Mouse (Mus musculus) brain, embryonic 14.5 days (tissue): ENCODE measurements around the gene Fgf15.

ENCODE experiments used
- CTCF ChIP-seq: fragments of 200-500 bp; IDR thresholded peaks from 2 replicates; pipeline ENCODE4 v1.5.1; 2012; ENCODE audit warnings: inconsistent platforms, mild to moderate bottlenecking, moderate library complexity, borderline replicate concordance; ENCODE audit not compliant: insufficient read depth, insufficient read length; ENCODE audit errors: extremely low read depth
- POLR2A ChIP-seq: fragments of 200-500 bp; IDR thresholded peaks from 2 replicates; pipeline ENCODE4 v1.6.1; 2012; ENCODE audit warnings: mild to moderate bottlenecking, inconsistent platforms, borderline replicate concordance; ENCODE audit not compliant: poor library complexity, insufficient read depth, insufficient read length, severe bottlenecking; ENCODE audit errors: extremely low read depth

GRCm38 (mm10) chr7:144894191-144894590 lies 2.1 kb upstream of the Fgf15 start:
- TF ChIP-seq CTCF (peak; percentile 38; the same call in 1 of the 2 replicates), POLR2A (no peak)
